Mouse (Mus musculus): ENCODE measurements around the gene Foxf2. TPM values are rescaled to one million over a fixed set of nuclear protein-coding genes. Genes with fewer than 3 reads are reported as not detected.

Gene Foxf2
- polyA plus RNA-seq, 1 experiment, result 4.5 TPM

- no peak overlapping the region for H3K4me2 ChIP-seq (ENCODE audit: low read depth)
- H3ac ChIP-seq (ENCODE audit: control insufficient read depth, insufficient read length), result no peak overlapping the region
- TF ChIP-seq REST (IDR thresholded peaks at IDR 0.05; ENCODE audit: insufficient read depth, insufficient read length) (no peak), TCF3 (IDR thresholded peaks at IDR 0.05; ENCODE audit: insufficient read length, low read depth) (no peak)
- peaks cover 5% of the 10 kb centered on the region for H3K27me3 ChIP-seq (ENCODE audit: control insufficient read depth, insufficient read depth, insufficient read length)
- no peaks in the 10 kb centered on the region for H3K36me3 ChIP-seq (ENCODE audit: control insufficient read depth, insufficient read depth)
- H3K79me2 ChIP-seq (ENCODE audit: control insufficient read depth, insufficient read depth), result no peaks in the 10 kb centered on the region
- H3K4me3 ChIP-seq, result no peak overlapping the region
These were observed 35.6 kb downstream of the Foxf2 start for GRCm38 (mm10) chr13:31661211-31661610.

DNA sequence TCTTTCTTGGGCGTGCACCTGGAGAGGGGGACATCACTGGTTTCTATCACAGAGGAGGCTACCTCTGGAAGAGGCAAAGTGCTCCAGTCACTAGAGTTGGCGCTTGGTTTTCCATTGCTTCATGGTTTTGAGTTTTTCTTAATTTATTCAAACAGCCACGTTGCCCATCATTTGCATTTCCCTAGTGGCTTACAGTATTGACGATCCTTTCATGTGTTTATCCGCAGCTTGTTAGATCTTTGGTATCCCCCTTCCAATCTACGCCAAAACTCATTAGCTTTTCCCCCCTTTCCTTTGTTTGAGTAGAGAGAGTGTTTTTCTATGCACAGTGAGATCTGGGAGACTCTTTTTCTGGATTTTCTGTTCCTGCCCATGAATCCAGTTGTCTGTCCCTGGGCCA is 39.8 kb downstream of the Foxf2 start:
- peaks cover 2% of the 10 kb centered on the region for H3K27me3 ChIP-seq (ENCODE audit: control insufficient read depth, insufficient read depth, insufficient read length)
- H3K79me2 ChIP-seq (ENCODE audit: control insufficient read depth, insufficient read depth), result no peaks in the 10 kb centered on the region
- no peak overlapping the region for H3K4me2 ChIP-seq (ENCODE audit: low read depth)
- no peak overlapping the region for H3K4me3 ChIP-seq
- no peaks in the 10 kb centered on the region for H3K36me3 ChIP-seq (ENCODE audit: control insufficient read depth, insufficient read depth)
- TF ChIP-seq POLR2A (IDR thresholded peaks at IDR 0.05; ENCODE audit: insufficient read length, low read depth) (no peak), MYOG (IDR thresholded peaks at IDR 0.05; ENCODE audit: control insufficient read depth in 1 of 3, insufficient read depth in 1 of 3, insufficient read length in 2 of 3, low read depth in 2 of 3) (no peak), USF1 (IDR thresholded peaks at IDR 0.05; ENCODE audit: low read depth) (no peak), MYOD1 (IDR thresholded peaks at IDR 0.05; ENCODE audit: control insufficient read depth in 1 of 3, insufficient read length in 2 of 3, low read depth in 2 of 3) (no peak), TCF12 (IDR thresholded peaks at IDR 0.05; ENCODE audit: insufficient read depth, poor library complexity, severe bottlenecking) (no peak), POLR2AphosphoS2 (IDR thresholded peaks at IDR 0.05; ENCODE audit: insufficient read length, low read depth) (no peak), REST (IDR thresholded peaks at IDR 0.05; ENCODE audit: insufficient read depth, insufficient read length) (no peak), CEBPB (IDR thresholded peaks at IDR 0.05; ENCODE audit: insufficient read depth, poor library complexity, severe bottlenecking) (no peak), MAX (IDR thresholded peaks at IDR 0.05; ENCODE audit: low read depth) (no peak), TCF3 (IDR thresholded peaks at IDR 0.05; ENCODE audit: insufficient read length, low read depth) (no peak), E2F4 (IDR thresholded peaks at IDR 0.05; ENCODE audit: insufficient read depth) (no peak), SRF (IDR thresholded peaks at IDR 0.05; ENCODE audit: control insufficient read depth, insufficient read length, low read depth) (no peak)
- H3ac ChIP-seq (ENCODE audit: control insufficient read depth, insufficient read length), result no peak overlapping the region

DNA sequence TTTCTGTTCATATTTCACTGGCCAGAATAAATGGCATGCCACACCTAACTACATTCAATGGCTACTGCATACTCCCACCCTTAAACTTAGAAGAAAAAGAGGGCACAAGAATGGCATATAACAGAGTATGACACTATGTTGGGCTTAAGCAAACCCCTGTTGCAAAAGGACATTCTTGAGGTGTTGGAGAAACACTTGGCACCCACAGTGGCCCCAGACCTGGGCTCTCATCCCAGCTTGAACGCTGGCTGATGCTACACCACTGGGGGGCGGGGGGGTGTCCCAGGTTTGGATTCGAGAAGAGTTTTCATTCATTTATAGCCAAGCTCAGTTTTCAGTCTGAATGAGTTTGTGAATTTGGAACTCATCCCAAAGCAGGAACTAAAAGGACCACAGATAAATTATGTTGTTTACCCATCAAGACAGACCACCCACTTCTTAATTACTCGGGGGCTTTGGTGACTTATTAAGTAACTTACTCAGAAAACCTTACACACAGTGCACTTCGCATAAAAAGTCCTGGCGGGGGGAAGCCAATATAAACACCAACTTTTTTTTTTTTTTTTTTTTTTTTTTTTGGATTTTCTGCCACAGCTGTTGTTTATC is 42.4 kb downstream of the Foxf2 start:
- Histone ChIP-seq H3K36me3 (ENCODE audit: control insufficient read depth, insufficient read depth) (no peaks in the 10 kb centered on the region), H3ac (ENCODE audit: control insufficient read depth, insufficient read length) (no peak overlapping the region)
- TF ChIP-seq MYOD1 (IDR thresholded peaks at IDR 0.05; ENCODE audit: control insufficient read depth in 1 of 3, insufficient read length in 2 of 3, low read depth in 2 of 3) (no peak), MAX (IDR thresholded peaks at IDR 0.05; ENCODE audit: low read depth) (no peak), TCF12 (IDR thresholded peaks at IDR 0.05; ENCODE audit: insufficient read depth, poor library complexity, severe bottlenecking) (no peak), CEBPB (IDR thresholded peaks at IDR 0.05; ENCODE audit: insufficient read depth, poor library complexity, severe bottlenecking) (no peak), POLR2A (IDR thresholded peaks at IDR 0.05; ENCODE audit: insufficient read length, low read depth) (no peak), USF1 (IDR thresholded peaks at IDR 0.05; ENCODE audit: low read depth) (no peak), REST (IDR thresholded peaks at IDR 0.05; ENCODE audit: insufficient read depth, insufficient read length) (no peak), TCF3 (IDR thresholded peaks at IDR 0.05; ENCODE audit: insufficient read length, low read depth) (no peak), SRF (IDR thresholded peaks at IDR 0.05; ENCODE audit: control insufficient read depth, insufficient read length, low read depth) (no peak), POLR2AphosphoS2 (IDR thresholded peaks at IDR 0.05; ENCODE audit: insufficient read length, low read depth) (no peak), MYOG (IDR thresholded peaks at IDR 0.05; ENCODE audit: control insufficient read depth in 1 of 3, insufficient read depth in 1 of 3, insufficient read length in 2 of 3, low read depth in 2 of 3) (no peak), E2F4 (IDR thresholded peaks at IDR 0.05; ENCODE audit: insufficient read depth) (no peak)

GRCm38 (mm10) chr13:31672093-31672492 is 46.5 kb downstream of the Foxf2 start:
- Histone ChIP-seq H3K79me2 (ENCODE audit: control insufficient read depth, insufficient read depth) (no peaks in the 10 kb centered on the region), H3K4me3 (no peak overlapping the region), H3K36me3 (ENCODE audit: control insufficient read depth, insufficient read depth) (no peaks in the 10 kb centered on the region), H3K4me2 (ENCODE audit: low read depth) (no peak overlapping the region), H3K27me3 (ENCODE audit: control insufficient read depth, insufficient read depth, insufficient read length) (no peaks in the 10 kb centered on the region), H3ac (ENCODE audit: control insufficient read depth, insufficient read length) (no peak overlapping the region)
- TF ChIP-seq SRF (IDR thresholded peaks at IDR 0.05; ENCODE audit: control insufficient read depth, insufficient read length, low read depth) (no peak), MYOG (IDR thresholded peaks at IDR 0.05; ENCODE audit: control insufficient read depth in 1 of 3, insufficient read depth in 1 of 3, insufficient read length in 2 of 3, low read depth in 2 of 3) (no peak), E2F4 (IDR thresholded peaks at IDR 0.05; ENCODE audit: insufficient read depth) (no peak), MAX (IDR thresholded peaks at IDR 0.05; ENCODE audit: low read depth) (no peak), MYOD1 (IDR thresholded peaks at IDR 0.05; ENCODE audit: control insufficient read depth in 1 of 3, insufficient read length in 2 of 3, low read depth in 2 of 3) (no peak), POLR2A (IDR thresholded peaks at IDR 0.05; ENCODE audit: insufficient read length, low read depth) (no peak), CEBPB (IDR thresholded peaks at IDR 0.05; ENCODE audit: insufficient read depth, poor library complexity, severe bottlenecking) (no peak), REST (IDR thresholded peaks at IDR 0.05; ENCODE audit: insufficient read depth, insufficient read length) (no peak), USF1 (IDR thresholded peaks at IDR 0.05; ENCODE audit: low read depth) (no peak), POLR2AphosphoS2 (IDR thresholded peaks at IDR 0.05; ENCODE audit: insufficient read length, low read depth) (no peak), TCF3 (IDR thresholded peaks at IDR 0.05; ENCODE audit: insufficient read length, low read depth) (no peak), TCF12 (IDR thresholded peaks at IDR 0.05; ENCODE audit: insufficient read depth, poor library complexity, severe bottlenecking) (no peak)

More for the DNA sequence above, 42.4 kb downstream of the Foxf2 start:
- Histone ChIP-seq H3K4me2 (ENCODE audit: low read depth) (no peak overlapping the region), H3K79me2 (ENCODE audit: control insufficient read depth, insufficient read depth) (no peaks in the 10 kb centered on the region), H3K27me3 (ENCODE audit: control insufficient read depth, insufficient read depth, insufficient read length) (no peaks in the 10 kb centered on the region), H3K4me3 (no peak overlapping the region)

Other genes with a start within 250 kb of the Foxf2 start
- gene Foxq1, start 69.7 kb upstream of the Foxf2 start, polyA plus RNA-seq (2012; fragmentation: generic; extraction: Trizol), result 2.4 TPM
- gene A530084C06Rik, start 66.5 kb upstream of the Foxf2 start, polyA plus RNA-seq (2012; fragmentation: generic; extraction: Trizol), result not detected
- gene Foxc1, start 180.8 kb downstream of the Foxf2 start, polyA plus RNA-seq (2012; fragmentation: generic; extraction: Trizol), result 3.4 TPM

All from myocyte (in vitro differentiated cells).